Mouse (Mus musculus) thymus, adult 2 months (tissue): ENCODE results near the gene Ccdc120.

ENCODE experiments used
- CTCF ChIP-seq: fragments of 200-500 bp; IDR thresholded peaks from 2 replicates; pipeline ENCODE4 v1.5.1; 2012; ENCODE audit warnings: mild to moderate bottlenecking, control low read depth, low read length, moderate library complexity, borderline replicate concordance; ENCODE audit not compliant: control insufficient read depth, poor library complexity, insufficient read depth; ENCODE audit errors: extremely low read depth
- POLR2A ChIP-seq: fragments of 200-500 bp; IDR thresholded peaks from 2 replicates; pipeline ENCODE4 v1.6.1; 2012; ENCODE audit warnings: mild to moderate bottlenecking, low read length, control low read depth, moderate library complexity; ENCODE audit not compliant: control insufficient read depth, poor library complexity, insufficient read depth; ENCODE audit errors: extremely low read depth

GRCm38 (mm10) chrX:7764657-7765280, 14.1 kb upstream of the Ccdc120 start:
- TF ChIP-seq CTCF (no peak), POLR2A (no peak)
